Mouse (Mus musculus) liver, embryonic 14.5 days (tissue): Measurements from ENCODE around the gene Crcp.

Source experiments
- CTCF ChIP-seq: IDR thresholded peaks from 2 replicates; pipeline ENCODE4 v1.5.1; 2016; ENCODE audit warnings: antibody characterized with exemption, low read depth, control low read depth
- EP300 ChIP-seq: IDR thresholded peaks from 2 replicates; pipeline ENCODE4 v1.6.1; 2016; ENCODE audit warnings: antibody characterized with exemption, low read depth

- TF ChIP-seq EP300 = no peak
- TF ChIP-seq CTCF = no peak
These were observed 25.9 kb upstream of the Crcp start for GRCm38 (mm10) chr5:130003229-130003628.
